Mouse (Mus musculus) layer of hippocampus, postnatal 14 days (tissue): Measurements from ENCODE around the gene Olfr177. TPM values are rescaled to one million over a fixed set of nuclear protein-coding genes. Genes with fewer than 3 reads are reported as not detected.

ENCODE experiments used
- DNase-seq, 2 experiments: peaks; one replicate each; pipeline ENCODE4 v3.0.0; 2021 to 2022; ENCODE audit warnings: low spot score in 2 of 2, mixed read lengths in 1 of 2
- long read RNA-seq, 2 experiments: library from polyadenylated mRNA; stranded (forward); transcript quantifications; one replicate each; pipeline ENCODE4 v2.0.0; 2021
- total RNA-seq, 2 experiments: library from RNA; stranded (reverse); gene quantifications; 2 replicates each; pipeline ENCODE4 v1.2.3; 2021

The Olfr177 gene
- total RNA-seq, result not detected
- long read RNA-seq, experiment 1, result 0 reads
- long read RNA-seq, experiment 2, result 0 reads

- DNase-seq, result no peak
Measured at GRCm38 (mm10) chr16:58874668-58875067, at the start of gene Olfr177. TSS of gene Olfr177 (minus strand) at chr16:58874768.

DNA sequence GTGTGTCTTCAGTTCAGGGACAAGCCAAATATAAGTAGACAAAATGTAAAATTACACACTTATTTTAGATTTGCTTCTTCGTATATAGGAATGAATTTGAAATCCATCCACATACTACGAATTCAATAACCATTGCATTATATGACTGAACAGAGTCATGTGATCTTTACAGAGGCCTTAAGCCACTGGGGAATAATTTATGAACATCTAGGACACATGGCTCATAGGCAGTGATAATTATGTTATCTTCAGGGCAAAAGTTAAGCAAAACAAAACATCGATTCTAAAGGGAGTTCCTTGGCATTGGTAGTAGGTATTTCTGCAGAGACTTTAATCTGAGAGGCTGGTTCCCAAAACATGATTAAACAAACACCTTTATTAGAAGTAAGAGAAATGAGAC is 17.4 kb upstream of the Olfr177 start, which contains the start of gene Olfr178:
Gene Olfr178 (minus strand): TSS at position 101 of the 400 bp plus-strand sequence.
- no peak for DNase-seq

DNA sequence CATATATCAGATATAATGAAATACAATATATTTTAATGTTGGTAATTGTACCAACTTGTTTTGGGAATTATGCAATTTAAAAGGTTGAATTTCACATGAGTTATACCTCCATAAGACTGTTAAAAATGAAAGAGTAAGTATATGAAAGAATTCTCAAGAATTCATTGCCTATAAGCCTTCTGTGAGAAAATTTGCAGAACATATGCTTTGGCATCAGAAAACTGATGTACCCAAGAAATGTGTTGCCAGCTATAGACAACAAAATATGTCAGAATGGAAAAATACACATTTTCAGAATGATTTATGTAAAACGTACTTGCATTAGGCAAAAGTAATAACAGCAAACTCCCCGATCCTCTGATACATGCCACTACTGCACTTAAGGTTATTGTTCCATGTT is 9.8 kb upstream of the Olfr177 start:
- DNase-seq, result peak in 1 of 2 experiments; percentile 15

DNA sequence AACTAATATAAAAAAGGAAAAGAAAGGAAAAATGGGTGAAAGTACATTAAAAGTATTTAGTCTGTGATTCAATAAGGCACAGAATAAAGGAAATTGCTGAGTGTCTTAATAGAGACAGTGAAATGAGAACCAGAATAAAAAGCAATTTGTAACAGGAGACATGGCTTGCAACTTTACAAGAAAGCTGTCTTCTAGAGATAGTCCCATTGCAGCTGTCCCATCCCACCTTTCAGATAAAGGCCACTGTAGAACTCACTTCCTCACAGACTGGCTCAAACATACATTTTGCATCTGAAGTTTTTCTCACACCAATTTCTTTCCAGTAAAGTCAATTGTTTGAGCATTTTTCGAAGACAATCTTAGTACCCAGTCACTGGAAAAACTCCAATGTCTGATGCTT is 13.1 kb downstream of the Olfr177 start:
- no peak for DNase-seq

DNA sequence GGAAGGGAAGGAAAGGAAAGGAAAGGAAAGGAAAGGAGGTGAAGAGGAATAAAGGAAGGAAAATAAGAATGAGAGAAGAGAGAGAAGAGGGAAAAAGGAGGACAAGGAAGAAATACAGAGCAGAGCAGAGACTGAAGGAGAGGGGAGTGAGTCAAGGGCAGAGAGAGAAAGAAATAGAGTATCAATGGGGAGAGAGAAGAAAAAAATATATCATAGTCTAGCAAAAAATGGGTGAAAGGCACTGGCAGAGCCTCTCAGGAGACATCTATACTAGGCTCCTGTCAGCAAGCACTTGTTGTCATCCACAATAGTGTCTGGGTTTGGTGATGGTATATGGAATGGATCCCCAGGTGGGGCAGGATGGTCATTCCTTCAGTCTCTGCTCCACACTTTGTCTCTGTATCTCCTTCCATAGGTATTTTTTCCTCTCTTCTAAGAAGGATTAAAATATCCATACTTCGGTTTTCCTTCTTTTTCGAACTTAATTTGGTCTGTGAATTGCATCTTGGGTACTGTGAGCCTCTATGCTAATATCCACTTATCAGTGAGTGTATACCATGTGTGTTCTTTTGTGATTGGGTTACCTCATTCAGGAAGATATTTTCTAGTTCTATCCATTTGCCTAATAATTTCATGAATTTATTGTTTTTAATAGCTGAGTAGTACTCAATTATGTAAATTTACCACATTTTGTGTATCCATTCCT is 14.4 kb downstream of the Olfr177 start:
- no peak for DNase-seq

DNA sequence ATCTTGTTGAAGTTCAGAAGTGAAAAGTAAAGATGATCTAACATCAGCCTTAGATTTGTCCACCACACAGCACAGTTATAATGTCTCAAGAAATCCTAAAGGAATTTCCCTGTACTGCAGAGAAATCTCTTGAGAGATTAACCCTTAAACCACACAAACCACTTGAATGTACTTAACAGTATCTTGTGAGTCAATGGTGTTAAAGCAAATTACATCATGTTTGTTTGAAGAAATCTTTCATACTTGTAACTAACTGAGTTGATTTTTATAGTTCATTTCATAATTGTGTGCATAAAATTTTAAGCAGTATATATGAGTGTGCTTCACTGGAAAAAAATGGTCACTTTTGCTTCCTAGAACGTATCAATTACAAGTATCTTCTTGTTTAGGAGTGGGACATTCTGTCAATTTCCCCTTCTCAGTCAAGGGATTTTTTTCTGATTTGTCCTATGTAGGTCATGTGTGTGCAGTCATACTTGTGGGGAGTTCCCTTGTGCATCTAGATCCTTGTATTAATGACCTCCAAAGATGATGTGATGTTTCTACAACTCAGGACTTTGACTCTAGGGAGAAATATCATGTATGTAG is 47.7 kb downstream of the Olfr177 start, which contains the start of gene Olfr175-ps1:
Gene Olfr175-ps1 (minus strand): TSS at position 51 of the 588 bp plus-strand sequence.
- DNase-seq, result no peak

Other genes starting within 250 kb of the Olfr177 start
- not detected for gene E330017A01Rik, start 236.0 kb downstream of the Olfr177 start, total RNA-seq
- gene Cpox, start 204.5 kb downstream of the Olfr177 start, total RNA-seq, result 10 to 100 TPM; 45.4 to 53.0 TPM
- not detected for gene Gpr15, start 155.7 kb downstream of the Olfr177 start, total RNA-seq
- gene Cldnd1, start 146.9 kb downstream of the Olfr177 start, total RNA-seq, result 10 to 100 TPM; 87.9 to 98.7 TPM
- not detected for gene Olfr172, start 111.6 kb downstream of the Olfr177 start, total RNA-seq
- gene Olfr173, start 74.5 kb downstream of the Olfr177 start, total RNA-seq, result not detected
- not detected for gene Olfr175-ps1, start 48.0 kb downstream of the Olfr177 start, total RNA-seq
- gene Olfr178, start 17.3 kb upstream of the Olfr177 start, total RNA-seq, result not detected
- not detected for gene Olfr181, start 54.0 kb upstream of the Olfr177 start, total RNA-seq
- not detected for gene Olfr180, start 54.6 kb upstream of the Olfr177 start, total RNA-seq
- not detected for gene Olfr183, start 120.6 kb upstream of the Olfr177 start, total RNA-seq
- gene Olfr186, start 155.5 kb upstream of the Olfr177 start, total RNA-seq, result not detected
- gene Olfr187, start 165.0 kb upstream of the Olfr177 start, total RNA-seq, result not detected
- not detected for gene Olfr190, start 203.2 kb upstream of the Olfr177 start, total RNA-seq
- gene Olfr191, start 215.1 kb upstream of the Olfr177 start, total RNA-seq, result not detected
- gene Olfr193, start 237.1 kb upstream of the Olfr177 start, total RNA-seq, result not detected
- gene Olfr194, start 246.3 kb upstream of the Olfr177 start, total RNA-seq, result not detected